Mouse (Mus musculus) C2C12 (cell line): ENCODE results near the gene Clstn2.

Experiments
- CTCF ChIP-seq: IDR thresholded peaks from one replicate; pipeline ENCODE4 v1.5.1; 2011; ENCODE audit not compliant: control insufficient read depth, insufficient read depth, insufficient read length
- FOSL1 ChIP-seq: IDR thresholded peaks from one replicate; pipeline ENCODE4 v1.8.0; 2011; ENCODE audit warnings: mild to moderate bottlenecking, low read length; ENCODE audit not compliant: poor library complexity, insufficient read depth, severe bottlenecking
- MAX ChIP-seq: IDR thresholded peaks from one replicate; pipeline ENCODE4 v1.6.1; 2011; ENCODE audit warnings: mild to moderate bottlenecking, control low read depth
- MYOD1 ChIP-seq: IDR thresholded peaks from one replicate; pipeline ENCODE4 v1.6.1; 2011; ENCODE audit warnings: low read depth; ENCODE audit not compliant: control insufficient read depth, insufficient read length
- MYOG ChIP-seq: IDR thresholded peaks from one replicate; pipeline ENCODE4 v1.6.1; 2011; ENCODE audit not compliant: control insufficient read depth, insufficient read length; ENCODE audit errors: extremely low read depth
- USF1 ChIP-seq: IDR thresholded peaks from one replicate; pipeline ENCODE4 v1.6.1; 2011; ENCODE audit warnings: low read depth, mild to moderate bottlenecking, control low read depth, moderate library complexity

GRCm38 (mm10) chr9:98016576-98016975, 16.4 kb downstream of the Clstn2 start:
- TF ChIP-seq CTCF (no peak), MAX (no peak), USF1 (no peak), MYOD1 (no peak), MYOG (no peak), FOSL1 (no peak)
